Mouse (Mus musculus) thymus, postnatal 4 days (tissue): ENCODE data around the gene Hcfc2.

Experiments used
- DNase-seq: peaks from one replicate; pipeline ENCODE4 v3.0.0; 2021

The Hcfc2 gene

GRCm38 (mm10) chr10:82741876-82742275, 45.9 kb downstream of the Hcfc2 start:
- no peak for DNase-seq

- DNase-seq: no peak
These were observed 46.6 kb downstream of the Hcfc2 start for GRCm38 (mm10) chr10:82742578-82742977.

GRCm38 (mm10) chr10:82744296-82744695, 48.3 kb downstream of the Hcfc2 start:
- DNase-seq: no peak

GRCm38 (mm10) chr10:82745301-82745700, 49.3 kb downstream of the Hcfc2 start:
- DNase-seq: no peak

GRCm38 (mm10) chr10:82746988-82747850, 51.3 kb downstream of the Hcfc2 start:
- DNase-seq: no peak

GRCm38 (mm10) chr10:82750778-82751177, 54.8 kb downstream of the Hcfc2 start:
- DNase-seq: no peak

GRCm38 (mm10) chr10:82752921-82753320, 57.0 kb downstream of the Hcfc2 start:
- no peak for DNase-seq

- DNase-seq: no peak
These were observed 58.7 kb downstream of the Hcfc2 start for GRCm38 (mm10) chr10:82754642-82755041.

GRCm38 (mm10) chr10:82755213-82755890, 59.4 kb downstream of the Hcfc2 start:
- DNase-seq: no peak

GRCm38 (mm10) chr10:82756466-82756865, 60.5 kb downstream of the Hcfc2 start:
- DNase-seq: no peak

- no peak for DNase-seq
These were observed 61.4 kb downstream of the Hcfc2 start for GRCm38 (mm10) chr10:82757341-82757740.

- no peak for DNase-seq
These were observed 62.4 kb downstream of the Hcfc2 start for GRCm38 (mm10) chr10:82758368-82758767.

GRCm38 (mm10) chr10:82758878-82759277, 62.9 kb downstream of the Hcfc2 start:
- no peak for DNase-seq

- DNase-seq: no peak
These were observed 63.7 kb downstream of the Hcfc2 start for GRCm38 (mm10) chr10:82759706-82760105.

GRCm38 (mm10) chr10:82761037-82761811, 65.3 kb downstream of the Hcfc2 start:
- DNase-seq: no peak

- DNase-seq: peak; percentile 72
These were observed 67.1 kb downstream of the Hcfc2 start for GRCm38 (mm10) chr10:82762756-82763681.

GRCm38 (mm10) chr10:82763840-82764631, 68.1 kb downstream of the Hcfc2 start, which contains the start of gene Nfyb:
TSS of gene Nfyb (minus strand) at chr10:82764144.
- DNase-seq: peak; percentile 97

- no peak for DNase-seq
These were observed 72.9 kb downstream of the Hcfc2 start for GRCm38 (mm10) chr10:82768901-82769300.

GRCm38 (mm10) chr10:82770713-82771112, 74.8 kb downstream of the Hcfc2 start:
- no peak for DNase-seq

- no peak for DNase-seq
These were observed 75.7 kb downstream of the Hcfc2 start for GRCm38 (mm10) chr10:82771595-82772170.

- no peak for DNase-seq
These were observed 78.9 kb downstream of the Hcfc2 start for GRCm38 (mm10) chr10:82774841-82775240.
